Mouse (Mus musculus): ENCODE data around the gene Fstl1.
A peak's percentile ranks its signal among the peaks of the same experiment; 100 is the strongest.

DNA sequence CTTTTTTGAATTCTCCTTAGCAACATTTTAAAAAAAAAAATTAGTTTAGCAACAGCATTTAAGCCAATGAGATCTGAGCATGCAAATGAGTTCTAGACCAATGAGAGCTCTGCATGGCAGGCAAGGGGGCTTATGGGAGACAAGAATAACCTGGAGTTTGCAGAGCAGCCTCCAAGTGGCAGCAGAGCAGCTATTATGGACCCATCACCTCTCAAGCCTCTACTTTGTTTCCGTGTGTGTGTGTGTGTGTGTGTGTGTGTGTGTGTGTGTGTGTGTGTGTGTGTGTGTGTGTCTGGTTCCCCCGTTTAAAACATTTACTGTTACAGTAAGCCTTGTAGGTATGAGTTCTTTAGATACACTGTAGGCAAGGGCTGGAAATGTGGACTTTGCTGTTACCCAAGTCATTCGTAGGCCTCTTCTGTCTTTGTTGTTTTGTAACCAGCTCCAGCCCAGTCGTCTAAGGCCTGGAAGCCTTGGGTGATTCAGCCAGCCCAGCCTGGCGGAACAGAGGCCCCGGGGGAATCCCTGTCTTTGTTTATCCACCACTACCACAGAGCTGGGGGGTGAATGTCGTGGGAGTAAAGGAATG is 37.8 kb downstream of the Fstl1 start:
- TF ChIP-seq POLR2A (IDR thresholded peaks at IDR 0.05; ENCODE audit: borderline replicate concordance, extremely low read depth, insufficient read depth, insufficient read length, poor library complexity, severe bottlenecking) (no peak), CTCF (IDR thresholded peaks at IDR 0.05; ENCODE audit: borderline replicate concordance, extremely low read depth, insufficient read depth, insufficient read length) (peak; percentile 67)

Measured in brain, embryonic 14.5 days (tissue).